Mouse (Mus musculus) frontal cortex, adult 2 months (tissue): ENCODE data around the gene Upf2. TPM values are rescaled to one million over a fixed set of nuclear protein-coding genes. Genes with fewer than 3 reads are reported as not detected.
"Not testable (repeated sequence)": the region's sequence is repeated elsewhere in the genome, so short reads cannot be mapped to it uniquely, and the experiment has no call there.

Source experiments
- DNase-seq, 2 experiments: peaks; one replicate each; pipeline ENCODE4 v3.0.0; 2022; ENCODE audit warnings: low spot score in 1 of 2; ENCODE audit errors: extremely low spot score in 1 of 2
- polyA plus RNA-seq: library from polyadenylated mRNA; depleted of rRNA; stranded (reverse); fragments of >200 nt; gene quantifications from 2 replicates; pipeline ENCODE4 v1.2.3, GENCODE M21; 2012

Gene Upf2
- polyA plus RNA-seq, 1 experiment = 22.6 TPM

GRCm38 (mm10) chr2:5946876-5947275, 4.4 kb upstream of the Upf2 start:
- DNase-seq = no peak

- no peak for DNase-seq
Measured at GRCm38 (mm10) chr2:5948964-5949363, 2.3 kb upstream of the Upf2 start.

GRCm38 (mm10) chr2:5949821-5950220, 1.4 kb upstream of the Upf2 start:
- not testable (repeated sequence) for DNase-seq

GRCm38 (mm10) chr2:5950305-5950704, 964 bp upstream of the Upf2 start:
- DNase-seq = no peak

- DNase-seq = peak in 1 of 2 experiments; percentile 25
Measured at GRCm38 (mm10) chr2:5951621-5952211, 447 bp downstream of the Upf2 start.

GRCm38 (mm10) chr2:5957705-5958104, 6.4 kb downstream of the Upf2 start:
- no peak for DNase-seq

GRCm38 (mm10) chr2:5962265-5962664, 11.0 kb downstream of the Upf2 start:
- no peak for DNase-seq

- DNase-seq = not testable (repeated sequence)
Measured at GRCm38 (mm10) chr2:5963729-5964128, 12.5 kb downstream of the Upf2 start.

GRCm38 (mm10) chr2:5965972-5966371, 14.7 kb downstream of the Upf2 start:
- no peak for DNase-seq

- DNase-seq = not testable (repeated sequence)
Measured at GRCm38 (mm10) chr2:5970629-5971028, 19.4 kb downstream of the Upf2 start.

GRCm38 (mm10) chr2:5977532-5977931, 26.3 kb downstream of the Upf2 start:
- no peak for DNase-seq

GRCm38 (mm10) chr2:5995538-5995937, 44.3 kb downstream of the Upf2 start:
- peak in 1 of 2 experiments; percentile 70 for DNase-seq

GRCm38 (mm10) chr2:6003949-6004348, 52.7 kb downstream of the Upf2 start:
- DNase-seq = no peak

- no peak for DNase-seq
Measured at GRCm38 (mm10) chr2:6014532-6014931, 63.3 kb downstream of the Upf2 start.

GRCm38 (mm10) chr2:6015182-6015581, 63.9 kb downstream of the Upf2 start:
- not testable (repeated sequence) for DNase-seq

GRCm38 (mm10) chr2:6020570-6020969, 69.3 kb downstream of the Upf2 start:
- no peak for DNase-seq

- DNase-seq = peak in 1 of 2 experiments; percentile 28
Measured at GRCm38 (mm10) chr2:6042644-6043043, 91.4 kb downstream of the Upf2 start.

GRCm38 (mm10) chr2:6046796-6047195, 95.5 kb downstream of the Upf2 start:
- DNase-seq = no peak

- no peak for DNase-seq
Measured at GRCm38 (mm10) chr2:6048570-6048969, 97.3 kb downstream of the Upf2 start.

- no peak for DNase-seq
Measured at GRCm38 (mm10) chr2:6049018-6049417, 97.7 kb downstream of the Upf2 start.

GRCm38 (mm10) chr2:6055466-6055865, 104.2 kb downstream of the Upf2 start:
- no peak for DNase-seq

- no peak for DNase-seq
Measured at GRCm38 (mm10) chr2:6056518-6056917, 105.2 kb downstream of the Upf2 start.

- DNase-seq = no peak
Measured at GRCm38 (mm10) chr2:6059291-6059690, 108.0 kb downstream of the Upf2 start.
